Mouse (Mus musculus): ENCODE measurements at regions not wholly inside any gene's neighbourhood (a gene's known extent, or its start where the extent isn't known, plus 50 kb on each side); places are given as distances from the start of the nearest gene placed in this dataset.
A peak's percentile ranks its signal among the peaks of the same experiment; 100 is the strongest.

- no peak for TF ChIP-seq POLR2A (IDR thresholded peaks at IDR 0.05; ENCODE audit: low read depth, low read length)
- TF ChIP-seq CTCF (IDR thresholded peaks at IDR 0.05; ENCODE audit: borderline replicate concordance, insufficient read depth, low read length): no peak
- Histone ChIP-seq H3K4me3 (ENCODE audit: insufficient read depth, low read length) (no peak overlapping the region), H3K27ac (ENCODE audit: insufficient read depth, low read length) (peak overlapping the region; percentile 86; the same call in 1 of the 2 replicates), H3K4me1 (ENCODE audit: control insufficient read depth, insufficient read depth, low read length) (peaks cover 15% of the 10 kb centered on the region)
Observed at GRCm38 (mm10) chr9:41509597-41509996, 348.1 kb upstream of the Ubash3b start.

- peaks cover 13% of the 10 kb centered on the region for H3K4me1 ChIP-seq (ENCODE audit: control insufficient read depth, insufficient read depth, low read length)
- 0 out of 2 replicates have a peak, but pooled peaks have one; percentile 24 for TF ChIP-seq POLR2A (IDR thresholded peaks at IDR 0.05; ENCODE audit: low read depth, low read length)
- TF ChIP-seq CTCF (IDR thresholded peaks at IDR 0.05; ENCODE audit: borderline replicate concordance, insufficient read depth, low read length): no peak
- peak overlapping the region; percentile 86; the same call in 1 of the 2 replicates for H3K27ac ChIP-seq (ENCODE audit: insufficient read depth, low read length)
- no peak overlapping the region for H3K4me3 ChIP-seq (ENCODE audit: insufficient read depth, low read length)
Observed at GRCm38 (mm10) chr9:41508746-41509145, 347.2 kb upstream of the Ubash3b start.

- Histone ChIP-seq H3K4me1 (ENCODE audit: control insufficient read depth, insufficient read depth, low read length) (0 out of 2 replicates have a peak, but pooled peaks cover 3% of the 10 kb centered on the region), H3K4me3 (ENCODE audit: insufficient read depth, low read length) (no peak overlapping the region), H3K27ac (ENCODE audit: insufficient read depth, low read length) (no peak overlapping the region)
- TF ChIP-seq CTCF (IDR thresholded peaks at IDR 0.05; ENCODE audit: borderline replicate concordance, insufficient read depth, low read length) (no peak), POLR2A (IDR thresholded peaks at IDR 0.05; ENCODE audit: low read depth, low read length) (no peak)
Observed at GRCm38 (mm10) chr9:41498326-41498725, 336.8 kb upstream of the Ubash3b start.

GRCm38 (mm10) chr9:41490112-41490511, 328.6 kb upstream of the Ubash3b start:
- no peak overlapping the region for H3K4me3 ChIP-seq (ENCODE audit: insufficient read depth, low read length)
- peaks cover 5% of the 10 kb centered on the region for H3K4me1 ChIP-seq (ENCODE audit: control insufficient read depth, insufficient read depth, low read length)
- TF ChIP-seq CTCF (IDR thresholded peaks at IDR 0.05; ENCODE audit: borderline replicate concordance, insufficient read depth, low read length) (no peak), POLR2A (IDR thresholded peaks at IDR 0.05; ENCODE audit: low read depth, low read length) (no peak)
- peak overlapping the region; percentile 41 for H3K27ac ChIP-seq (ENCODE audit: insufficient read depth, low read length)

- TF ChIP-seq CTCF (IDR thresholded peaks at IDR 0.05; ENCODE audit: borderline replicate concordance, insufficient read depth, low read length): no peak
- no peak for TF ChIP-seq POLR2A (IDR thresholded peaks at IDR 0.05; ENCODE audit: low read depth, low read length)
- Histone ChIP-seq H3K4me1 (ENCODE audit: control insufficient read depth, insufficient read depth, low read length) (peaks cover 5% of the 10 kb centered on the region), H3K27ac (ENCODE audit: insufficient read depth, low read length) (peak overlapping the region; percentile 94), H3K4me3 (ENCODE audit: insufficient read depth, low read length) (no peak overlapping the region)
Observed at GRCm38 (mm10) chr9:41488046-41488445, 326.5 kb upstream of the Ubash3b start.

GRCm38 (mm10) chr9:41483218-41483617, 321.7 kb upstream of the Ubash3b start:
- no peak overlapping the region for H3K4me3 ChIP-seq (ENCODE audit: insufficient read depth, low read length)
- no peak for TF ChIP-seq POLR2A (IDR thresholded peaks at IDR 0.05; ENCODE audit: low read depth, low read length)
- no peak for TF ChIP-seq CTCF (IDR thresholded peaks at IDR 0.05; ENCODE audit: borderline replicate concordance, insufficient read depth, low read length)
- H3K27ac ChIP-seq (ENCODE audit: insufficient read depth, low read length): no peak overlapping the region
- H3K4me1 ChIP-seq (ENCODE audit: control insufficient read depth, insufficient read depth, low read length): peaks cover 19% of the 10 kb centered on the region

- TF ChIP-seq CTCF (IDR thresholded peaks at IDR 0.05; ENCODE audit: borderline replicate concordance, insufficient read depth, low read length): no peak
- no peak for TF ChIP-seq POLR2A (IDR thresholded peaks at IDR 0.05; ENCODE audit: low read depth, low read length)
Observed at GRCm38 (mm10) chr9:41481611-41482266, 320.2 kb upstream of the Ubash3b start.

GRCm38 (mm10) chr9:41479854-41480749, 318.6 kb upstream of the Ubash3b start:
- TF ChIP-seq CTCF (IDR thresholded peaks at IDR 0.05; ENCODE audit: borderline replicate concordance, insufficient read depth, low read length) (no peak), POLR2A (IDR thresholded peaks at IDR 0.05; ENCODE audit: low read depth, low read length) (peak; percentile 52)
- peaks cover 19% of the 10 kb centered on the region for H3K4me1 ChIP-seq (ENCODE audit: control insufficient read depth, insufficient read depth, low read length)
- H3K27ac ChIP-seq (ENCODE audit: insufficient read depth, low read length): peak overlapping the region; percentile 98
- no peak overlapping the region for H3K4me3 ChIP-seq (ENCODE audit: insufficient read depth, low read length)

More at GRCm38 (mm10) chr9:41481611-41482266, 320.2 kb upstream of the Ubash3b start:
- Histone ChIP-seq H3K27ac (ENCODE audit: insufficient read depth, low read length) (peak overlapping the region; percentile 97), H3K4me1 (ENCODE audit: control insufficient read depth, insufficient read depth, low read length) (peaks cover 16% of the 10 kb centered on the region), H3K4me3 (ENCODE audit: insufficient read depth, low read length) (no peak overlapping the region)

- Histone ChIP-seq H3K4me1 (ENCODE audit: control insufficient read depth, insufficient read depth, low read length) (peaks cover 26% of the 10 kb centered on the region), H3K4me3 (ENCODE audit: insufficient read depth, low read length) (no peak overlapping the region), H3K27ac (ENCODE audit: insufficient read depth, low read length) (peak overlapping the region; percentile 98)
- TF ChIP-seq POLR2A (IDR thresholded peaks at IDR 0.05; ENCODE audit: low read depth, low read length) (no peak), CTCF (IDR thresholded peaks at IDR 0.05; ENCODE audit: borderline replicate concordance, insufficient read depth, low read length) (no peak)
Observed at GRCm38 (mm10) chr9:41479085-41479484, 317.6 kb upstream of the Ubash3b start.
